In genomic region chr8:107377346-107377745, GRCm38 (mm10) we compare ENCODE assay signal across 25 mouse cellular contexts. TPM values are rescaled to one million over a fixed set of nuclear protein-coding genes. Genes with fewer than 3 reads are reported as not detected.
DNase-seq lines count a peak whose midpoint lies in the region; ATAC-seq and TF ChIP-seq lines count a peak whose summit lies in the region.
"Had no signal": no experiment of that assay in that cellular context is flagged by ENCODE, and none has a peak within 500 bp of the region (broad histone marks: within the 10 kb centered on the region; RNA-seq: fewer than 3 reads in every experiment).

No protein-coding gene starts in this region.

- no peak overlapping the region for H3K4me3 ChIP-seq in heart, embryonic 15.5 days
- no peak overlapping the region for H3K4me3 ChIP-seq in heart, postnatal 0 days (ENCODE audit: low read depth, low read length)
- no peak overlapping the region for H3K4me3 ChIP-seq in heart, adult 2 months
- no peak overlapping the region for H3K4me3 ChIP-seq in heart, embryonic 11.5 days (ENCODE audit: low read depth, low read length)
- H3K4me3 ChIP-seq: embryonic facial prominence, embryonic 10.5 days; embryonic facial prominence, embryonic 12.5 days; forebrain, embryonic 13.5 days had no signal

- ATAC-seq in heart, embryonic 15.5 days (replicated peaks; ENCODE audit: insufficient number of reproducible peaks, insufficient read depth, low FRiP score, low read depth): no peak
- peak; percentile 86 for ATAC-seq in heart, postnatal 0 days (ENCODE audit: insufficient read depth, low read depth)
- ATAC-seq in heart, embryonic 11.5 days (replicated peaks; ENCODE audit: insufficient number of reproducible peaks, low FRiP score, low TSS enrichment): no peak
- ATAC-seq: activated CD4-positive, CD25-positive, alpha-beta regulatory T cell, adult 4 months; CD4-positive, CD25-positive, alpha-beta regulatory T cell, adult 4 months; forebrain, embryonic 13.5 days; Patski had no signal

- peak overlapping the region; percentile 26; the same call in 1 of the 2 replicates for H3K27ac ChIP-seq in heart, embryonic 15.5 days
- H3K27ac ChIP-seq in heart, postnatal 0 days (ENCODE audit: low read depth): peak overlapping the region; percentile 14; the same call in 1 of the 2 replicates
- H3K27ac ChIP-seq in heart, adult 2 months: no peak overlapping the region
- no peak overlapping the region for H3K27ac ChIP-seq in heart, embryonic 11.5 days (ENCODE audit: low read depth, low read length)
- H3K27ac ChIP-seq: embryonic facial prominence, embryonic 10.5 days; embryonic facial prominence, embryonic 12.5 days; forebrain, embryonic 13.5 days had no signal

- TF ChIP-seq CTCF in heart, postnatal 0 days (IDR thresholded peaks at IDR 0.05; ENCODE audit: low read depth): no peak
- TF ChIP-seq CTCF in heart, adult 2 months (IDR thresholded peaks at IDR 0.05): no peak

- no peak for TF ChIP-seq EP300 in heart, postnatal 0 days (IDR thresholded peaks at IDR 0.05; ENCODE audit: low read depth)
- no peak for TF ChIP-seq EP300 in heart, adult 2 months (IDR thresholded peaks at IDR 0.05; ENCODE audit: insufficient read depth, low read depth, low read length)

- no peak overlapping the region for H3K9ac ChIP-seq in heart, embryonic 15.5 days
- H3K9ac ChIP-seq in heart, postnatal 0 days (replicated peaks; ENCODE audit: low read depth, low read length): no peak overlapping the region
- H3K9ac ChIP-seq in heart, adult 2 months (ENCODE audit: low read depth, low read length): no peak overlapping the region
- no peak overlapping the region for H3K9ac ChIP-seq in heart, embryonic 11.5 days (ENCODE audit: low read depth, low read length)
- H3K9ac ChIP-seq: embryonic facial prominence, embryonic 12.5 days; forebrain, embryonic 13.5 days had no signal

- 79% methylated on average over 3 of the region's 3 CpGs for WGBS in heart, embryonic 15.5 days
- WGBS in heart, postnatal 0 days: 71% methylated on average over 3 of the region's 3 CpGs
- 86% methylated on average over 3 of the region's 3 CpGs for whole genome bisulfite sequencing in heart, adult 2 months
- WGBS in heart, embryonic 11.5 days (ENCODE audit: insufficient replicate concordance): 89% methylated on average over 3 of the region's 3 CpGs

- H3K27me3 ChIP-seq in heart, embryonic 15.5 days: no peaks in the 10 kb centered on the region
- H3K27me3 ChIP-seq in heart, postnatal 0 days (ENCODE audit: control insufficient read depth, insufficient read depth, low read length): no peaks in the 10 kb centered on the region
- H3K27me3 ChIP-seq in heart, adult 2 months (ENCODE audit: control insufficient read depth, insufficient read depth, low read length): no peaks in the 10 kb centered on the region
- no peaks in the 10 kb centered on the region for H3K27me3 ChIP-seq in heart, embryonic 11.5 days (ENCODE audit: control insufficient read depth, insufficient read depth, low read length)
- H3K27me3 ChIP-seq: CH12.LX; embryonic facial prominence, embryonic 12.5 days; forebrain, embryonic 13.5 days; Patski had no signal

- peak; percentile 87 for DNase-seq in heart, adult 11 months
- DNase-seq in heart, adult 9 months (ENCODE audit: low spot score in 2 of 2): no peak
- no peak for DNase-seq in heart, postnatal 25 days (ENCODE audit: low spot score)
- peak; percentile 63 for DNase-seq in heart, postnatal 0 days (ENCODE audit: low spot score)
- no peak for DNase-seq in heart, adult 2 months
- peak; percentile 26 for DNase-seq in heart, postnatal 4 days
- DNase-seq: adrenal gland, adult 8-10 months; adrenal gland, postnatal 14 days; adrenal gland, postnatal 36 days; B cell, adult 2 months; cerebellum, adult 11-12 months; cerebellum, adult 2 months; cerebellum, adult 9-10 months; cerebellum, postnatal 10 days; cerebellum, postnatal 25 days had no signal

- intact Hi-C loops in heart, postnatal 25 days (cut with DNase I): no loop called here
- intact Hi-C loops in heart, adult 2 months (cut with DNase I): no loop called here

- no peak overlapping the region for H3K4me2 ChIP-seq in heart, embryonic 15.5 days
- H3K4me2 ChIP-seq in heart, postnatal 0 days (ENCODE audit: low read depth, low read length): no peak overlapping the region
- H3K4me2 ChIP-seq in heart, embryonic 11.5 days: no peak overlapping the region
- H3K4me2 ChIP-seq: embryonic facial prominence, embryonic 12.5 days; forebrain, embryonic 13.5 days had no signal

- H3K9me3 ChIP-seq in heart, embryonic 15.5 days (replicated peaks): no peaks in the 10 kb centered on the region
- no peaks in the 10 kb centered on the region for H3K9me3 ChIP-seq in heart, postnatal 0 days (replicated peaks; ENCODE audit: control insufficient read depth, low read length)
- H3K9me3 ChIP-seq in heart, embryonic 11.5 days (replicated peaks; ENCODE audit: control insufficient read depth, low read length): no peaks in the 10 kb centered on the region
- H3K9me3 ChIP-seq: embryonic facial prominence, embryonic 10.5 days; embryonic facial prominence, embryonic 12.5 days; forebrain, embryonic 13.5 days; G1E had no signal

- no peak for TF ChIP-seq POLR2A in heart, adult 2 months (IDR thresholded peaks at IDR 0.05; ENCODE audit: insufficient read depth, low read depth, low read length)

- H3K4me1 ChIP-seq in heart, embryonic 15.5 days (replicated peaks): peaks cover 2% of the 10 kb centered on the region; the same call in 1 of the 2 replicates
- peaks cover 3% of the 10 kb centered on the region; the same call in 1 of the 2 replicates for H3K4me1 ChIP-seq in heart, postnatal 0 days (ENCODE audit: control insufficient read depth, insufficient read depth)
- no peaks in the 10 kb centered on the region for H3K4me1 ChIP-seq in heart, adult 2 months (ENCODE audit: control insufficient read depth, insufficient read depth, low read length)
- H3K4me1 ChIP-seq in heart, embryonic 11.5 days (ENCODE audit: control insufficient read depth, insufficient read depth, low read length): no peaks in the 10 kb centered on the region
- H3K4me1 ChIP-seq: embryonic facial prominence, embryonic 10.5 days; embryonic facial prominence, embryonic 12.5 days; forebrain, embryonic 13.5 days had no signal

- no peaks in the 10 kb centered on the region for H3K79me2 ChIP-seq in heart, adult 2 months (replicated peaks; ENCODE audit: control insufficient read depth, insufficient read depth, low read length)

- H3K36me3 ChIP-seq in heart, embryonic 15.5 days: peaks cover 30% of the 10 kb centered on the region
- peaks cover 39% of the 10 kb centered on the region for H3K36me3 ChIP-seq in heart, postnatal 0 days (replicated peaks; ENCODE audit: control insufficient read depth, insufficient read depth, low read length)
- peaks cover 10% of the 10 kb centered on the region for H3K36me3 ChIP-seq in heart, adult 2 months (ENCODE audit: control insufficient read depth, insufficient read depth, low read length)
- H3K36me3 ChIP-seq in heart, embryonic 11.5 days (ENCODE audit: control insufficient read depth, insufficient read depth, low read length): peaks cover 16% of the 10 kb centered on the region

RNA-seq across cellular contexts. Expression of gene Nqo1, which starts 25.7 kb away (rescaled TPM):
- polyA plus RNA-seq in heart, embryonic 15.5 days (2015; fragmentation: Nextera tagmentation; extraction: Ambion mirVana): 10.7 and 28.0 TPM in 2 replicates
- 10 to 100 TPM; 27.9 to 33.4 TPM for total RNA-seq in heart, postnatal 25 days (2021)
- total RNA-seq in heart, postnatal 0 days (2014; rRNA removed; ENCODE audit: low replicate concordance): 20.8 and 34.6 TPM in 2 replicates
- polyA plus RNA-seq in heart, postnatal 0 days (2015; fragmentation: Nextera tagmentation; extraction: Ambion mirVana): 19.7 and 19.9 TPM in 2 replicates
- total RNA-seq in heart, adult 2 months (2021): 10 to 100 TPM; 43.5 to 58.2 TPM
- polyA plus RNA-seq in heart, adult 2 months (2012; rRNA removed): 36.7 and 63.2 TPM in 2 replicates
- total RNA-seq in heart, postnatal 4 days (2021): 10 to 100 TPM; 15.8 to 18.4 TPM
- 6.8 and 6.9 TPM in 2 replicates for polyA plus RNA-seq in heart, embryonic 11.5 days (2014; fragmentation: Nextera tagmentation; extraction: Ambion mirVana)

RNA-seq across cellular contexts. Expression of gene Nob1, which starts 47.5 kb away (rescaled TPM):
- 44.4 and 50.2 TPM in 2 replicates for polyA plus RNA-seq in heart, embryonic 15.5 days (2015; fragmentation: Nextera tagmentation; extraction: Ambion mirVana)
- total RNA-seq in heart, postnatal 25 days (2021): 10 to 100 TPM; 20.5 to 21.2 TPM
- 9.4 and 26.1 TPM in 2 replicates for total RNA-seq in heart, postnatal 0 days (2014; rRNA removed; ENCODE audit: low replicate concordance)
- 32.4 and 35.6 TPM in 2 replicates for polyA plus RNA-seq in heart, postnatal 0 days (2015; fragmentation: Nextera tagmentation; extraction: Ambion mirVana)
- total RNA-seq in heart, adult 2 months (2021): 10 to 100 TPM; 21.5 to 22.0 TPM
- polyA plus RNA-seq in heart, adult 2 months (2012; rRNA removed): 21.7 and 30.6 TPM in 2 replicates
- total RNA-seq in heart, postnatal 4 days (2021): 10 to 100 TPM; 31.7 to 37.0 TPM
- polyA plus RNA-seq in heart, embryonic 11.5 days (2014; fragmentation: Nextera tagmentation; extraction: Ambion mirVana): 48.4 and 48.8 TPM in 2 replicates

RNA-seq across cellular contexts. Expression of gene Wwp2, which starts 58.8 kb away (rescaled TPM):
- 27.5 and 40.4 TPM in 2 replicates for polyA plus RNA-seq in heart, embryonic 15.5 days (2015; fragmentation: Nextera tagmentation; extraction: Ambion mirVana)
- 10 to 100 TPM; 20.1 to 22.7 TPM for total RNA-seq in heart, postnatal 25 days (2021)
- 37.5 and 40.5 TPM in 2 replicates for total RNA-seq in heart, postnatal 0 days (2014; rRNA removed; ENCODE audit: low replicate concordance)
- polyA plus RNA-seq in heart, postnatal 0 days (2015; fragmentation: Nextera tagmentation; extraction: Ambion mirVana): 18.4 and 20.4 TPM in 2 replicates
- 10 to 100 TPM; 20.5 to 31.5 TPM for total RNA-seq in heart, adult 2 months (2021)
- 18.7 and 21.8 TPM in 2 replicates for polyA plus RNA-seq in heart, adult 2 months (2012; rRNA removed)
- total RNA-seq in heart, postnatal 4 days (2021): 10 to 100 TPM; 33.1 to 35.6 TPM
- polyA plus RNA-seq in heart, embryonic 11.5 days (2014; fragmentation: Nextera tagmentation; extraction: Ambion mirVana): 34.6 and 35.2 TPM in 2 replicates

Comparison
In these comparisons a context has a peak if more than half of its experiments do, and no peak if none do; other contexts are left out.
1. DNase-seq: peak in heart, adult 11 months (single experiment), heart, postnatal 0 days (single experiment) and heart, postnatal 4 days (single experiment); none in heart, adult 9 months (0 of 2), heart, postnatal 25 days (single experiment) and heart, adult 2 months (0 of 2).
2. H3K27ac ChIP-seq: peak in heart, embryonic 15.5 days (single experiment) and heart, postnatal 0 days (single experiment); none in heart, adult 2 months (single experiment) and heart, embryonic 11.5 days (single experiment).